Mouse (Mus musculus): Measurements from ENCODE around the gene Hist1h4h. TPM values are rescaled to one million over a fixed set of nuclear protein-coding genes. Genes with fewer than 3 reads are reported as not detected.
"Not testable (repeated sequence)": the region's sequence is repeated elsewhere in the genome, so short reads cannot be mapped to it uniquely, and the experiment has no call there.

Gene Hist1h4h
- total RNA-seq, 2 experiments from 2014 or later: 265 to 270 TPM

DNA sequence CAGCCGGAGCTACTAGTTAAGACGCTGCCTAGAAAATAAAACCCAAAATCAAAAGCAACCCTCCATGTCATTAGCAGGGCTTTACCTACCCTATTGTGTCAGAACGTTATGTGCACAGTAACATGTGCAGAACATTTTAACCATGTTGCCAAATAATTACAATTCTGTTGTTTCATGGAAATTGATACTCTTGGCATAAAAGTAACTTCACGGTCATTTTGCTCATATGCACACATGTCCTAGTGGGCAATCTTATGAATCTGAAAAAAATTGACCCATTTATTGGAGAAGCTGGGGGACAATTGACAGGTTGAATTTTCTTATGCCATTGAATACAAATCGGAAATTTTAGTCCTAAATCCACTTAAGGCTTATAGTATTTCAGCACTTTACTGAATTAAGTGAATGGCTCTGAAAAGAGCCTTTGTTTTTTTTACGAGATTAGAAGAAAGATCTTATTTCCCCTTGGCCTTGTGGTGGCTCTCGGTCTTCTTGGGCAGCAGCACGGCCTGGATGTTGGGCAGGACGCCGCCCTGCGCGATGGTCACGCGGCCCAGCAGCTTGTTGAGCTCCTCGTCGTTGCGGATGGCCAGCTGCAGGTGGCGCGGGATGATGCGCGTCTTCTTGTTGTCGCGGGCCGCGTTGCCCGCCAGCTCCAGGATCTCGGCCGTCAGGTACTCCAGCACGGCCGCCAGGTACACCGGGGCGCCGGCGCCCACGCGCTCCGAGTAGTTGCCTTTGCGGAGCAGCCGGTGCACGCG, 39.6 kb downstream of the Hist1h4h start:
- DNase-seq (ENCODE audit: extremely low spot score in 1 of 2, low spot score in 2 of 2); intact Hi-C loops (cut with DNase I): not testable (repeated sequence)

DNA sequence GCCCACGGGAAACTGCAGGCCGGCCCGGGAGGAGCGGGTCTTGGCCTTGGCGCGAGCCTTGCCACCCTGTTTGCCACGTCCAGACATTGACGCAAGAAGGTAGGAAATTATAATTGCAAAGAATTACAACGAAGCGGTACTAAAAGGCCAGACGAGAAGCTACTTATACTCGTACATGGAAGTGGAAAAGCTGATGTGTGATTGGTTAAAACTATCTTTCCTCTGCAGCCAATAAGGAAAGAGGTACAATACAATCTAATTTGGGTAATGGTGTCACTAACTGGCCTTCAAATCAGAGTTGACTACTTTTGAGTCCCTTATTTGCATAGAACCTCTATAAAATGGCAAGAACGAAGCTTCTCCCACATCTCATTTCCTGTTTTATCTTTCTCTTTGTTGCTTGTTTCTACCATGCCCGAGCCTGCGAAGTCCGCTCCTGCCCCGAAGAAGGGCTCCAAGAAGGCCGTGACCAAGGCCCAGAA, 40.2 kb downstream of the Hist1h4h start, which contains the start of the genes Hist1h2ae and Hist1h2bg:
Gene Hist1h2ae, minus strand, starts transcription at position 199 of the 482 bp plus-strand sequence.
Gene Hist1h2bg, plus strand, starts transcription at position 375 of the 482 bp plus-strand sequence.
- peak; percentile 57 to 87 for DNase-seq (ENCODE audit: extremely low spot score in 1 of 2, low spot score in 2 of 2)
- intact Hi-C loops (cut with DNase I): no loop called here

GRCm38 (mm10) chr13:23571504-23572217, 40.8 kb downstream of the Hist1h4h start:
- intact Hi-C loops (cut with DNase I); DNase-seq (ENCODE audit: extremely low spot score in 1 of 2, low spot score in 2 of 2): not testable (repeated sequence)

- no peak for DNase-seq (ENCODE audit: extremely low spot score in 1 of 2, low spot score in 2 of 2)
- intact Hi-C loops (cut with DNase I): no loop called here
Measured at GRCm38 (mm10) chr13:23572218-23573033, 41.6 kb downstream of the Hist1h4h start.

DNA sequence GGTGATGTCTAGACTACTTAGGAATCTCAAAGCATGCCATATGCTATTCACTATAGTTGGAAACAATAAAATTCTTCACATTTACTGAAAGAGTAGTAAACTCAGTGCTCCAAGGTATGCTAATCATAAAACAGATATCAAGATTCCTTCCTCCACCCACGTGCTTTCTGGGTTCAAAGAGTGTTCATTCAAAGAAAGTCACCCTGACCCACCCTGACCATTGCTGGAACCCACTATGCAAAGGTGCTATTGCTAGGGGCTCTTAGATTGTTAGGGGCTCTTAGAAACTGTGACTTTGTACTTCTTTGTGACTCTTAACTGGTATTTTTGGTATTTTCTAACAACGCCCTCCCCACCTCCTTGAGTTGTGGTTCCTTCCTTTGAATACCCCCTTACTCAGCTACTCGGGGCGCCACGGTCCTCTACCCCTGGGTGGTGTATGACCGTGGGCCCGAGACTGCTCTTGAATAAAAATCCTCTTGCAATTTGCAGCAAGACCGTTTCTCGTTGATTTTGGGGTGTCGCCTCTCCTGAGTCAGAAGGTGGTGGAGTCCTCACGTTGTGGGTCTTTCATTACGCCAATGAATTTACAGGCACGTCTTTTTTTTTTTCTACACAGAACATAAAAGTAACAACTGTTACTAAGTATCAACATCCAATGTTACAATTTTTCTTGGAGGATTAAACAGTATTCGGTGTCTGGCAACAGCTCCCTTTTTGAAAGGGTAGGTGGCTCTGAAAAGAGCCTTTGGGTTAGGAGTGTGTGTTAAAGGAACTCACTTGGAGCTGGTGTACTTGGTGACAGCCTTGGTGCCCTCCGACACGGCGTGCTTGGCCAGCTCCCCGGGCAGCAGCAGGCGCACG, 42.4 kb downstream of the Hist1h4h start:
- DNase-seq (ENCODE audit: extremely low spot score in 1 of 2, low spot score in 2 of 2); intact Hi-C loops (cut with DNase I): not testable (repeated sequence)

DNA sequence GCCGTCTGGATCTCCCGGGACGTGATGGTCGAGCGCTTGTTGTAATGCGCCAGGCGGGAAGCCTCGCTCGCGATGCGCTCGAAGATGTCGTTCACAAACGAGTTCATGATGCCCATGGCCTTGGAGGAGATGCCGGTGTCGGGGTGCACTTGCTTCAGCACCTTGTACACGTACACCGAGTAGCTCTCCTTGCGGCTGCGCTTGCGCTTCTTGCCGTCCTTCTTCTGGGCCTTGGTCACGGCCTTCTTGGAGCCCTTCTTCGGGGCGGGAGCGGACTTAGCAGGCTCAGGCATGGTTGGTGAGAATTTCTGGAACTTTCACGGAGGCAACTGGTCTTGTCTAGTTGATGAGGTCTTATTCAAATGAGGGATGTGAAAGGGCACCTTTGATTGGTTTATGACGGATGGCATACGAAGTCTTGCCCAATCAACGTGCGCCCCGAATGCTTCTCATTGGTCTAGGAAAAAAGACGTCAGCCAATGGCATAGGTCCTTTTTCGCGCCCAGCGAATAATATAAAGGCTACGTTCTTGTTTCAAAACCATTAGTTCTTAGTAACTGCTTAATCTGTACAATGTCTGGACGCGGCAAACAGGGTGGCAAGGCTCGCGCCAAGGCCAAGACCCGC, 43.2 kb downstream of the Hist1h4h start, which contains the start of the genes Hist1h2bf and Hist1h2ad:
Gene Hist1h2bf, minus strand, starts transcription at position 299 of the 627 bp plus-strand sequence.
Gene Hist1h2ad, plus strand, starts transcription at position 484 of the 627 bp plus-strand sequence.
- intact Hi-C loops (cut with DNase I): not testable (repeated sequence)
- DNase-seq (ENCODE audit: extremely low spot score in 1 of 2, low spot score in 2 of 2): peak; percentile 92 to 98

DNA sequence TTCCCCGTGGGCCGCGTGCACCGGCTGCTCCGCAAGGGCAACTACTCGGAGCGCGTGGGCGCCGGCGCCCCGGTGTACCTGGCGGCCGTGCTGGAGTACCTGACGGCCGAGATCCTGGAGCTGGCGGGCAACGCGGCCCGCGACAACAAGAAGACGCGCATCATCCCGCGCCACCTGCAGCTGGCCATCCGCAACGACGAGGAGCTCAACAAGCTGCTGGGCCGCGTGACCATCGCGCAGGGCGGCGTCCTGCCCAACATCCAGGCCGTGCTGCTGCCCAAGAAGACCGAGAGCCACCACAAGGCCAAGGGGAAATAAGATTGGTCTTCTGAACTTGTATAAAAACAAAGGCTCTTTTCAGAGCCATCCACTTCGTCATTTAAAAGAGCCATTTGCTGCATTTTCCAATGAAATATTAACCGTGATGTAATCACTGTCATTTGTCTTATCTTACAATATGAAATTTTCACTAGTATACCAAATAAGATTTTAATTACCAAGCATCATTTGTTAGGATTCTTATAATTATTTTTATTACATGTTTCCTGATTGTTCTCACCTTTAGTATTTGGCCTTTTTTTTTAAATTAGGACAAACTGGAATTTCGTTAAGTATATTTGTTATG, 43.8 kb downstream of the Hist1h4h start:
- DNase-seq (ENCODE audit: extremely low spot score in 1 of 2, low spot score in 2 of 2); intact Hi-C loops (cut with DNase I): not testable (repeated sequence)

DNA sequence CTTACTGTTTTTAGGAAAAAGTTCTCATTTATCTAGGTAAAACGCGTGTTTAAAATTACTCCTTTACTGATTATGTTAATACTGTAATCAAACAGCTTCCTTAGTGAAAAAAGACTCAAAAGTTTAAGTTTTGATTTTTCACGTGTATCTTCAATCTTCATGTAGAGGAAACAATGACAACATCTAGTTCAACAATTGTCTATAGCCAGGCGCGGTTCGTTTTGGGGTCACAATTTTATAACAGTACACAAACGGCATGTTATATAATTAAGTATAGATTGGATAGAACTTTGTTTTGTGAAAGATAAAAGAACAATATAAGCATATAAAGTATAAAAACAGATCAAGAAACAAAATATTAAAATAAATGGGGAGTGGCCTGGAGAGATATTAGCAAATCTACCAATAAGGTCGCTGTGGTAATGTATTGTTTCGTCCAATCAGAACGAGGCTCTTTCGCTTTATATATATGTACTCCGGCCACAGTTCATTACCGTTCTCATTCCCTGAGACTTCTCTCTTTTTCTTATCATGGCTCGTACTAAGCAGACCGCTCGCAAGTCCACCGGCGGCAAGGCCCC, 44.5 kb downstream of the Hist1h4h start, which contains the start of gene Hist1h3d:
Gene Hist1h3d, plus strand, starts transcription at position 493 of the 581 bp plus-strand sequence.
- intact Hi-C loops (cut with DNase I): no loop called here

DNA sequence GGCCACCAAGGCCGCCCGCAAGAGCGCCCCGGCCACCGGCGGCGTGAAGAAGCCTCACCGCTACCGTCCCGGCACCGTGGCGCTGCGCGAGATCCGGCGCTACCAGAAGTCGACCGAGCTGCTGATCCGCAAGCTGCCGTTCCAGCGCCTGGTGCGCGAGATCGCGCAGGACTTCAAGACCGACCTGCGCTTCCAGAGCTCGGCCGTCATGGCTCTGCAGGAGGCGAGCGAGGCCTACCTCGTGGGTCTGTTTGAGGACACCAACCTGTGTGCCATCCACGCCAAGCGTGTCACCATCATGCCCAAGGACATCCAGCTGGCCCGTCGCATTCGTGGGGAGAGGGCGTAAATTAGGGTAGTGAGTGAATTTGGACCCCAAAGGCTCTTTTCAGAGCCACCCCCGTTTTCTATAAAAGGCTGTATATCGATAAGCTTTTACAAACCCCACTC, 45.0 kb downstream of the Hist1h4h start:
- intact Hi-C loops (cut with DNase I); DNase-seq (ENCODE audit: extremely low spot score in 1 of 2, low spot score in 2 of 2): not testable (repeated sequence)

More for the DNA sequence above, 44.5 kb downstream of the Hist1h4h start, which contains the start of gene Hist1h3d:
- peak in 1 of 2 experiments; percentile 75 for DNase-seq (ENCODE audit: extremely low spot score in 1 of 2, low spot score in 2 of 2)

GRCm38 (mm10) chr13:23576351-23576881, 45.6 kb downstream of the Hist1h4h start:
- intact Hi-C loops (cut with DNase I): no loop called here
- DNase-seq (ENCODE audit: extremely low spot score in 1 of 2, low spot score in 2 of 2): no peak

- DNase-seq (ENCODE audit: extremely low spot score in 1 of 2, low spot score in 2 of 2): no peak
- intact Hi-C loops (cut with DNase I): no loop called here
Measured at GRCm38 (mm10) chr13:23576906-23577639, 46.2 kb downstream of the Hist1h4h start.

DNA sequence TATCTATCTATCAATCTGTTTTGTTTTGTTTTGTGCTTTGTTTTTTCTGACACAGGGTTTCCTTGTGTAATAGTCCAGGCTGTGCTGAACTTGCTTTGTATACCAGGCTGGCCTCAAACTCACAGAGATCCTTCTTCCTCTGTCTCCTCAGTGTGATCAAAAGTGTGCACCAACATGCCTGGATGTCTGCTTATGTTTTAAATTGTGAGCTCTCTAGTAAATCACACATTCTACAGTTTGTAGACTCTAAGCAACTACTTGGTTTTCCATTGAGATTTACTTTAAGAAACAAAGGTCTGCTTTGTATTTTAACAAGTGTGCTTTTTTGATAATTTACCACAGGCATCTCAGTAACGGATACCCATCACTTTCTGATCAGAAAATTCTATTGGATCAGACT, 47.0 kb downstream of the Hist1h4h start:
- intact Hi-C loops (cut with DNase I): no loop called here
- DNase-seq (ENCODE audit: extremely low spot score in 1 of 2, low spot score in 2 of 2): no peak
